Mouse (Mus musculus) kidney, adult 2 months (tissue): Measurements from ENCODE around the gene Ppp6r3.

Experiments
- CTCF ChIP-seq: fragments of 200-500 bp; conservative IDR thresholded peaks from 2 replicates; pipeline ENCODE4 v1.5.1; 2011; ENCODE audit warnings: low read depth, mild to moderate bottlenecking, control low read depth, low read length, moderate library complexity, mixed read lengths; ENCODE audit not compliant: insufficient read depth, insufficient read length
- POLR2A ChIP-seq: fragments of 200-500 bp; IDR thresholded peaks from one replicate; pipeline ENCODE4 v1.6.1; 2011; ENCODE audit warnings: low read depth, low read length, control low read depth

DNA sequence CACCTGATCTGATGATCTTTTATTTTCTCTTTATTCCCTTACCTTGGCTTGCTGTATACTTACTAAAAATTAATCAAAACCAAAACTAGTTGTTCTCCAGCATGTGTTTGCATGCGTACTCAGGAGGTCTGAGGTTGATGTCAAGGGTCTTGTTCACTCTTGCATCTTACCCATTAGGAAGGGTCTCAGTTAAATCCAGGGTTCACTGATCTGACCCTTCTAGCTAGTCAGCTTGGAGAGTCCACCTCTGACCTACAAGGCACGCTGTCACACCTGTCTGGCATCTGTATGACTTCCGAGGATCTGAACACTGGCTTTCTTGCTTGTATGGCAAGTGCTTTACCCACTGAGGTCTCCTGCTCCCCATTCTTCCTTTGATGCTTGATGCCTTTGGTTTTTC is 124.8 kb downstream of the Ppp6r3 start:
- no peak for TF ChIP-seq CTCF
- no peak for TF ChIP-seq POLR2A
